Mouse (Mus musculus): ENCODE measurements around the gene Atf1.

Gene Atf1

GRCm38 (mm10) chr15:100227663-100228534, at the start of gene Atf1:
Gene Atf1, plus strand, starts transcription at chr15:100227819.
- peak; percentile 86 to 92 for DNase-seq (ENCODE audit: low spot score in 2 of 2)

GRCm38 (mm10) chr15:100178487-100178886, 49.1 kb upstream of the Atf1 start:
- DNase-seq (ENCODE audit: low spot score in 2 of 2) = no peak

- no peak for DNase-seq (ENCODE audit: low spot score in 2 of 2)
Observed at GRCm38 (mm10) chr15:100179685-100180084, 47.9 kb upstream of the Atf1 start.

- DNase-seq (ENCODE audit: low spot score in 2 of 2) = no peak
Observed at GRCm38 (mm10) chr15:100180221-100180620, 47.4 kb upstream of the Atf1 start.

- DNase-seq (ENCODE audit: low spot score in 2 of 2) = no peak
Observed at GRCm38 (mm10) chr15:100181841-100182240, 45.8 kb upstream of the Atf1 start.

- DNase-seq (ENCODE audit: low spot score in 2 of 2) = no peak
Observed at GRCm38 (mm10) chr15:100182526-100183280, 44.9 kb upstream of the Atf1 start.

- no peak for DNase-seq (ENCODE audit: low spot score in 2 of 2)
Observed at GRCm38 (mm10) chr15:100183510-100183909, 44.1 kb upstream of the Atf1 start.

GRCm38 (mm10) chr15:100184821-100185496, 42.7 kb upstream of the Atf1 start:
- peak in 1 of 2 experiments; percentile 14 for DNase-seq (ENCODE audit: low spot score in 2 of 2)

- no peak for DNase-seq (ENCODE audit: low spot score in 2 of 2)
Observed at GRCm38 (mm10) chr15:100186234-100186633, 41.4 kb upstream of the Atf1 start.

- DNase-seq (ENCODE audit: low spot score in 2 of 2) = no peak
Observed at GRCm38 (mm10) chr15:100186882-100187672, 40.5 kb upstream of the Atf1 start.

GRCm38 (mm10) chr15:100188542-100188941, 39.1 kb upstream of the Atf1 start:
- DNase-seq (ENCODE audit: low spot score in 2 of 2) = no peak

- no peak for DNase-seq (ENCODE audit: low spot score in 2 of 2)
Observed at GRCm38 (mm10) chr15:100188962-100189404, 38.6 kb upstream of the Atf1 start.

- no peak for DNase-seq (ENCODE audit: low spot score in 2 of 2)
Observed at GRCm38 (mm10) chr15:100190083-100190482, 37.5 kb upstream of the Atf1 start.

- DNase-seq (ENCODE audit: low spot score in 2 of 2) = no peak
Observed at GRCm38 (mm10) chr15:100198983-100199745, 28.5 kb upstream of the Atf1 start.

- no peak for DNase-seq (ENCODE audit: low spot score in 2 of 2)
Observed at GRCm38 (mm10) chr15:100199790-100200189, 27.8 kb upstream of the Atf1 start.

GRCm38 (mm10) chr15:100201806-100202205, 25.8 kb upstream of the Atf1 start:
- no peak for DNase-seq (ENCODE audit: low spot score in 2 of 2)

- no peak for DNase-seq (ENCODE audit: low spot score in 2 of 2)
Observed at GRCm38 (mm10) chr15:100202431-100203015, 25.1 kb upstream of the Atf1 start.

GRCm38 (mm10) chr15:100204574-100204973, 23.0 kb upstream of the Atf1 start:
- no peak for DNase-seq (ENCODE audit: low spot score in 2 of 2)

GRCm38 (mm10) chr15:100210013-100210412, 17.6 kb upstream of the Atf1 start:
- no peak for DNase-seq (ENCODE audit: low spot score in 2 of 2)

GRCm38 (mm10) chr15:100213339-100213738, 14.3 kb upstream of the Atf1 start:
- DNase-seq (ENCODE audit: low spot score in 2 of 2) = no peak

Measured in spleen, postnatal 14 days (tissue).